Mouse (Mus musculus) testis, adult 2 months (tissue): Measurements from ENCODE around the gene Rgs11.

Experiments
- CTCF ChIP-seq: fragments of 200-500 bp; IDR thresholded peaks from 2 replicates; pipeline ENCODE4 v1.5.1; 2012; ENCODE audit warnings: low read depth, mild to moderate bottlenecking, inconsistent platforms, low read length, moderate library complexity; ENCODE audit not compliant: control insufficient read depth, insufficient read depth, insufficient replicate concordance
- POLR2A ChIP-seq: fragments of 200-500 bp; IDR thresholded peaks from 2 replicates; pipeline ENCODE4 v1.6.1; 2012; ENCODE audit warnings: low read depth, mild to moderate bottlenecking, inconsistent platforms, low read length, moderate library complexity; ENCODE audit not compliant: control insufficient read depth

- TF ChIP-seq CTCF (no peak), POLR2A (no peak)
Measured at GRCm38 (mm10) chr17:26240990-26241389, 38.2 kb downstream of the Rgs11 start.
